Mouse (Mus musculus): Measurements from ENCODE around the gene Ifna12. TPM values are rescaled to one million over a fixed set of nuclear protein-coding genes. Genes with fewer than 3 reads are reported as not detected.

The Ifna12 gene
- not detected for polyA plus RNA-seq (2012; fragmentation: generic; extraction: Trizol)

GRCm38 (mm10) chr4:88603276-88603675 lies at the start of gene Ifna12:
Gene Ifna12 (minus strand): TSS chr4:88603376.

GRCm38 (mm10) chr4:88644359-88644758 lies 41.2 kb upstream of the Ifna12 start, which contains the start of gene Ifna13:
Gene Ifna13 (minus strand): TSS chr4:88644459.

GRCm38 (mm10) chr4:88634311-88634710 lies 31.1 kb upstream of the Ifna12 start, which contains the start of gene C87499:
Gene C87499 (minus strand): TSS chr4:88634411.

GRCm38 (mm10) chr4:88592285-88592684 lies 10.9 kb downstream of the Ifna12 start, which contains the start of gene Ifna9:
Gene Ifna9 (minus strand): TSS chr4:88592385.

GRCm38 (mm10) chr4:88571698-88572097 lies 31.5 kb downstream of the Ifna12 start, which contains the start of gene Ifna14:
Gene Ifna14 (minus strand): TSS chr4:88571798.

GRCm38 (mm10) chr4:88558145-88558544 lies 45.0 kb downstream of the Ifna12 start, which contains the start of gene Ifna15:
Gene Ifna15 (minus strand): TSS chr4:88558245.

Other genes with a start within 250 kb of the Ifna12 start
- 10 to 100 TPM in 1 of 2 experiments, 1 to 10 TPM in 1; 2.9 to 11.5 TPM for gene Hacd4, start 164.4 kb downstream of the Ifna12 start, polyA plus RNA-seq (2012; fragmentation: generic; extraction: Trizol)
- gene Ifnb1, start 80.6 kb downstream of the Ifna12 start, polyA plus RNA-seq (2012; fragmentation: generic; extraction: Trizol) = not detected
- not detected for gene Ifna15, start 45.1 kb downstream of the Ifna12 start, polyA plus RNA-seq (2012; fragmentation: generic; extraction: Trizol)
- gene Ifna14, start 31.6 kb downstream of the Ifna12 start, polyA plus RNA-seq (2012; fragmentation: generic; extraction: Trizol) = not detected
- not detected for gene Ifna9, start 11.0 kb downstream of the Ifna12 start, polyA plus RNA-seq (2012; fragmentation: generic; extraction: Trizol)
- not detected for gene C87499, start 31.0 kb upstream of the Ifna12 start, polyA plus RNA-seq (2012; fragmentation: generic; extraction: Trizol)
- gene Ifna13, start 41.1 kb upstream of the Ifna12 start, polyA plus RNA-seq (2012; fragmentation: generic; extraction: Trizol) = not detected
- not detected for gene Ifna16, start 73.5 kb upstream of the Ifna12 start, polyA plus RNA-seq (2012; fragmentation: generic; extraction: Trizol)
- gene Ifna2, start 80.5 kb upstream of the Ifna12 start, polyA plus RNA-seq (2012; fragmentation: generic; extraction: Trizol) = not detected
- under 1 TPM in 1 of 2 experiments, not detected in 1; 0.05 TPM for gene Ifnab, start 88.0 kb upstream of the Ifna12 start, polyA plus RNA-seq (2012; fragmentation: generic; extraction: Trizol)
- gene Gm26566, start 118.4 kb upstream of the Ifna12 start, polyA plus RNA-seq (2012; fragmentation: generic; extraction: Trizol) = 1 to 10 TPM in 1 of 2 experiments, under 1 TPM in 1; 0.08 to 1.1 TPM
- 10 to 100 TPM in 1 of 2 experiments, 1 to 10 TPM in 1; 1.1 to 12.5 TPM for gene Klhl9, start 119.1 kb upstream of the Ifna12 start, polyA plus RNA-seq (2012; fragmentation: generic; extraction: Trizol)
- not detected for gene Gm13271, start 151.5 kb upstream of the Ifna12 start, polyA plus RNA-seq (2012; fragmentation: generic; extraction: Trizol)
- gene Gm13283, start 156.7 kb upstream of the Ifna12 start, polyA plus RNA-seq (2012; fragmentation: generic; extraction: Trizol) = not detected
- 1 to 10 TPM; 1.2 to 3.1 TPM for gene Gm13290, start 170.5 kb upstream of the Ifna12 start, polyA plus RNA-seq (2012; fragmentation: generic; extraction: Trizol)
- gene Gm13289, start 173.5 kb upstream of the Ifna12 start, polyA plus RNA-seq (2012; fragmentation: generic; extraction: Trizol) = not detected
- gene Gm13272, start 176.5 kb upstream of the Ifna12 start, polyA plus RNA-seq (2012; fragmentation: generic; extraction: Trizol) = under 1 TPM; 0.21 to 0.38 TPM
- not detected for gene Ifnz, start 178.8 kb upstream of the Ifna12 start, polyA plus RNA-seq (2012; fragmentation: generic; extraction: Trizol)
- gene Gm13276, start 182.3 kb upstream of the Ifna12 start, polyA plus RNA-seq (2012; fragmentation: generic; extraction: Trizol) = 1 to 10 TPM in 1 of 2 experiments, under 1 TPM in 1; 0.42 to 1.7 TPM
- not detected for gene Gm13277, start 185.3 kb upstream of the Ifna12 start, polyA plus RNA-seq (2012; fragmentation: generic; extraction: Trizol)
- not detected for gene Gm13278, start 188.2 kb upstream of the Ifna12 start, polyA plus RNA-seq (2012; fragmentation: generic; extraction: Trizol)
- 1 to 10 TPM in 1 of 2 experiments, under 1 TPM in 1; 0.14 to 1.1 TPM for gene Gm13275, start 191.1 kb upstream of the Ifna12 start, polyA plus RNA-seq (2012; fragmentation: generic; extraction: Trizol)
- not detected for gene Gm13279, start 194.0 kb upstream of the Ifna12 start, polyA plus RNA-seq (2012; fragmentation: generic; extraction: Trizol)
- not detected for gene Gm13285, start 196.3 kb upstream of the Ifna12 start, polyA plus RNA-seq (2012; fragmentation: generic; extraction: Trizol)
- gene Gm13287, start 199.9 kb upstream of the Ifna12 start, polyA plus RNA-seq (2012; fragmentation: generic; extraction: Trizol) = 1 to 10 TPM in 1 of 2 experiments, under 1 TPM in 1; 0.14 to 1.1 TPM
- under 1 TPM; 0.05 to 0.50 TPM for gene Gm13288, start 202.2 kb upstream of the Ifna12 start, polyA plus RNA-seq (2012; fragmentation: generic; extraction: Trizol)
- not detected for gene Ifna7, start 212.9 kb upstream of the Ifna12 start, polyA plus RNA-seq (2012; fragmentation: generic; extraction: Trizol)
- gene Ifna11, start 216.6 kb upstream of the Ifna12 start, polyA plus RNA-seq (2012; fragmentation: generic; extraction: Trizol) = not detected
- not detected for gene Ifna6, start 224.0 kb upstream of the Ifna12 start, polyA plus RNA-seq (2012; fragmentation: generic; extraction: Trizol)
- not detected for gene Ifna5, start 232.1 kb upstream of the Ifna12 start, polyA plus RNA-seq (2012; fragmentation: generic; extraction: Trizol)
- not detected for gene Ifna4, start 238.5 kb upstream of the Ifna12 start, polyA plus RNA-seq (2012; fragmentation: generic; extraction: Trizol)
- gene Ifna1, start 246.7 kb upstream of the Ifna12 start, polyA plus RNA-seq (2012; fragmentation: generic; extraction: Trizol) = not detected